Mouse (Mus musculus) thymus, postnatal 36 days (tissue): ENCODE measurements around the gene Gm20388.
A peak's percentile ranks its signal among the peaks of the same experiment; 100 is the strongest.

Source experiments
- DNase-seq, 2 experiments: peaks; one replicate each; pipeline ENCODE4 v3.0.0; 2022; ENCODE audit warnings: mixed read lengths in 2 of 2

Gm20388 gene

GRCm38 (mm10) chr8:121170116-121170515 is 1259.5 kb downstream of the Gm20388 start:
- no peak for DNase-seq

- no peak for DNase-seq
Observed at GRCm38 (mm10) chr8:121170626-121171552, 1260.2 kb downstream of the Gm20388 start.

GRCm38 (mm10) chr8:121172567-121172966 is 1261.9 kb downstream of the Gm20388 start:
- no peak for DNase-seq

- DNase-seq, result no peak
Observed at GRCm38 (mm10) chr8:121174178-121174577, 1263.5 kb downstream of the Gm20388 start.

- DNase-seq, result no peak
Observed at GRCm38 (mm10) chr8:121174721-121175539, 1264.3 kb downstream of the Gm20388 start.

- DNase-seq, result no peak
Observed at GRCm38 (mm10) chr8:121175540-121176090, 1265.0 kb downstream of the Gm20388 start.

GRCm38 (mm10) chr8:121176291-121176690 is 1265.7 kb downstream of the Gm20388 start:
- no peak for DNase-seq

GRCm38 (mm10) chr8:121180474-121181284 is 1270.0 kb downstream of the Gm20388 start:
- no peak for DNase-seq

- no peak for DNase-seq
Observed at GRCm38 (mm10) chr8:121181285-121181884, 1270.7 kb downstream of the Gm20388 start.

- DNase-seq, result peak; percentile 8 to 27
Observed at GRCm38 (mm10) chr8:121187491-121188364, 1277.1 kb downstream of the Gm20388 start.

GRCm38 (mm10) chr8:121188994-121189393 is 1278.4 kb downstream of the Gm20388 start:
- no peak for DNase-seq

- DNase-seq, result no peak
Observed at GRCm38 (mm10) chr8:121192451-121192850, 1281.8 kb downstream of the Gm20388 start.

- no peak for DNase-seq
Observed at GRCm38 (mm10) chr8:121195970-121196369, 1285.3 kb downstream of the Gm20388 start.

GRCm38 (mm10) chr8:121196726-121197668 is 1286.4 kb downstream of the Gm20388 start:
- DNase-seq, result no peak

GRCm38 (mm10) chr8:121200069-121200468 is 1289.4 kb downstream of the Gm20388 start:
- DNase-seq, result no peak

- DNase-seq, result no peak
Observed at GRCm38 (mm10) chr8:121200979-121201378, 1290.3 kb downstream of the Gm20388 start.

- no peak for DNase-seq
Observed at GRCm38 (mm10) chr8:121201651-121202050, 1291.0 kb downstream of the Gm20388 start.

- no peak for DNase-seq
Observed at GRCm38 (mm10) chr8:121203612-121204376, 1293.2 kb downstream of the Gm20388 start.

- DNase-seq, result no peak
Observed at GRCm38 (mm10) chr8:121207171-121207570, 1296.5 kb downstream of the Gm20388 start.
